Mouse (Mus musculus) liver, embryonic 14.5 days (tissue): ENCODE results near the gene T2. TPM values are rescaled to one million over a fixed set of nuclear protein-coding genes. Genes with fewer than 3 reads are reported as not detected.
"Not testable (repeated sequence)": the region's sequence is repeated elsewhere in the genome, so short reads cannot be mapped to it uniquely, and the experiment has no call there.

Source experiments
- ATAC-seq: fragments of 200-750 bp; cut with Nextera tagmentation; 2 replicates; pipeline ENCODE4 v1.8.0; 2017; ENCODE audit warnings: moderate number of reproducible peaks, mild to moderate bottlenecking, moderate library complexity; ENCODE audit not compliant: insufficient read depth
- DNase-seq, 3 experiments: peaks; one replicate each; pipeline ENCODE4 v3.0.0-alpha.2; 2012 to 2013; ENCODE audit warnings: low read depth in 3 of 3, low spot score in 3 of 3
- H3K27ac ChIP-seq: fragments of 300-500 bp; sonication (generic); 2 replicates; pipeline ENCODE4 v1.5.1; 2014; ENCODE audit warnings: moderate library complexity, mild to moderate bottlenecking, control low read depth, inconsistent platforms
- H3K27me3 ChIP-seq: fragments of 300-500 bp; sonication (generic); 2 replicates; pipeline ENCODE4 v1.6.1; 2014; ENCODE audit warnings: mild to moderate bottlenecking, low read length, moderate library complexity; ENCODE audit not compliant: control insufficient read depth, insufficient read depth
- H3K36me3 ChIP-seq: fragments of 300-500 bp; sonication (generic); replicated peaks from 2 replicates; pipeline ENCODE4 v1.6.1; 2014; ENCODE audit warnings: low read depth; ENCODE audit not compliant: control insufficient read depth, insufficient read depth
- H3K4me1 ChIP-seq, 2 experiments: fragments of 200-500 bp in 1 of 2; fragments of 300-500 bp in 1 of 2; sonication (generic) in 1 of 2; replicated peaks; 2 replicates each; pipeline ENCODE4 v1.6.1; 2012 to 2014; ENCODE audit warnings: antibody characterized with exemption in 1 of 2, inconsistent platforms in 1 of 2, low read length in 1 of 2; ENCODE audit not compliant: control insufficient read depth in 2 of 2, insufficient read depth in 2 of 2
- H3K4me2 ChIP-seq: fragments of 300-500 bp; sonication (generic); 2 replicates; pipeline ENCODE4 v1.6.1; 2014; ENCODE audit warnings: low read depth, mild to moderate bottlenecking, control low read depth, moderate library complexity
- H3K4me3 ChIP-seq, 2 experiments: fragments of 200-500 bp in 1 of 2; fragments of 300-500 bp in 1 of 2; sonication (generic) in 1 of 2; 2 replicates each; pipeline ENCODE4 v1.5.1; 2012 to 2014; ENCODE audit warnings: low read depth in 2 of 2, low read length in 2 of 2, mild to moderate bottlenecking in 2 of 2, control low read depth in 1 of 2, inconsistent platforms in 1 of 2, moderate library complexity in 1 of 2; ENCODE audit not compliant: insufficient read depth in 1 of 2
- H3K9ac ChIP-seq: fragments of 300-500 bp; sonication (generic); replicated peaks from 2 replicates; pipeline ENCODE4 v1.6.1; 2014; ENCODE audit warnings: mild to moderate bottlenecking, control low read depth, moderate library complexity
- H3K9me3 ChIP-seq: fragments of 300-500 bp; sonication (generic); 2 replicates; pipeline ENCODE4 v1.6.1; 2016; ENCODE audit warnings: low read length, mixed read lengths; ENCODE audit not compliant: control insufficient read depth
- CTCF ChIP-seq: IDR thresholded peaks from 2 replicates; pipeline ENCODE4 v1.5.1; 2016; ENCODE audit warnings: antibody characterized with exemption, low read depth, control low read depth
- EP300 ChIP-seq: IDR thresholded peaks from 2 replicates; pipeline ENCODE4 v1.6.1; 2016; ENCODE audit warnings: antibody characterized with exemption, low read depth
- whole genome bisulfite sequencing: fragments of 180-500 bp; shearing (Covaris S2); extraction: QIAGEN DNeasy Blood & Tissue Kit; methylation state at CpG from one replicate; pipeline ENCODE4 v1.1.7; 2014; ENCODE audit not compliant: insufficient replicate concordance; 5-methylcytosine and 5-hydroxymethylcytosine counted together
- polyA plus RNA-seq, 2 experiments: library from polyadenylated mRNA; depleted of rRNA in 1 of 2; stranded (reverse) in 1 of 2; unstranded in 1 of 2; fragments of >200 nt; fragmentation: Nextera tagmentation in 1 of 2; extraction: Ambion mirVana in 1 of 2; gene quantifications; 2 replicates each; pipeline versions ENCODE4 v1.2.1 to v1.2.3; 2012 to 2014

T2 gene
- polyA plus RNA-seq, 2 experiments, result 0.09 TPM; not detected in 1

- TF ChIP-seq EP300 (no peak), CTCF (no peak)
- Histone ChIP-seq H3K27me3 (no peaks in the 10 kb centered on the region), H3K9ac (no peak overlapping the region), H3K4me2 (no peak overlapping the region), H3K9me3 (no peaks in the 10 kb centered on the region), H3K4me3 (no peak overlapping the region), H3K4me1 (peaks cover 0 to 10% of the 10 kb centered on the region in 2 experiments; a peak in 3 of 4 replicates), H3K36me3 (no peaks in the 10 kb centered on the region), H3K27ac (no peak overlapping the region)
- DNase-seq (no peak), ATAC-seq (no peak)
- 29% methylated on average over 6 of the region's 6 CpGs for WGBS
Measured at GRCm38 (mm10) chr17:8406285-8406684, 50.5 kb downstream of the T2 start.

- H3K9ac ChIP-seq, DNase-seq, H3K4me1 ChIP-seq, H3K27ac ChIP-seq, H3K4me3 ChIP-seq, H3K27me3 ChIP-seq, H3K4me2 ChIP-seq, H3K9me3 ChIP-seq, ATAC-seq, H3K36me3 ChIP-seq: not testable (repeated sequence)
- 38% methylated on average over 4 of the region's 4 CpGs for WGBS
Measured at GRCm38 (mm10) chr17:8408002-8408401, 52.2 kb downstream of the T2 start.

- WGBS, result 6% methylated on average over 16 of the region's 16 CpGs
- ATAC-seq (no peak), DNase-seq (no peak)
- Histone ChIP-seq H3K4me1 (peaks cover 0 to 9% of the 10 kb centered on the region in 2 experiments; a peak in 3 of 4 replicates), H3K4me3 (no peak overlapping the region), H3K27me3 (no peaks in the 10 kb centered on the region), H3K9ac (no peak overlapping the region), H3K36me3 (no peaks in the 10 kb centered on the region), H3K4me2 (no peak overlapping the region; the same call in 1 of the 2 replicates), H3K9me3 (no peaks in the 10 kb centered on the region), H3K27ac (no peak overlapping the region)
- TF ChIP-seq CTCF (no peak), EP300 (no peak)
Measured at GRCm38 (mm10) chr17:8408589-8409295, 53.0 kb downstream of the T2 start.

- Histone ChIP-seq H3K9me3 (no peaks in the 10 kb centered on the region), H3K4me2 (no peak overlapping the region), H3K36me3 (no peaks in the 10 kb centered on the region), H3K9ac (no peak overlapping the region), H3K27ac (no peak overlapping the region), H3K27me3 (no peaks in the 10 kb centered on the region), H3K4me1 (peaks cover 0 to 10% of the 10 kb centered on the region in 2 experiments; a peak in 3 of 4 replicates), H3K4me3 (no peak overlapping the region)
- ATAC-seq (no peak), DNase-seq (no peak)
- 56% methylated on average over 2 of the region's 2 CpGs for WGBS
- no peak for TF ChIP-seq EP300
- no peak for TF ChIP-seq CTCF
Measured at GRCm38 (mm10) chr17:8410330-8410729, 54.5 kb downstream of the T2 start.

- Histone ChIP-seq H3K4me1 (peaks cover 0 to 10% of the 10 kb centered on the region in 2 experiments; a peak in 3 of 4 replicates), H3K9me3 (no peaks in the 10 kb centered on the region), H3K36me3 (no peaks in the 10 kb centered on the region), H3K27me3 (no peaks in the 10 kb centered on the region), H3K9ac (no peak overlapping the region), H3K4me3 (no peak overlapping the region), H3K4me2 (no peak overlapping the region), H3K27ac (no peak overlapping the region)
- TF ChIP-seq CTCF (no peak), EP300 (no peak)
- no peak for DNase-seq
- ATAC-seq, result no peak
- WGBS, result 49% methylated on average over 5 of the region's 5 CpGs
Measured at GRCm38 (mm10) chr17:8413656-8414055, 57.9 kb downstream of the T2 start.
